Mouse (Mus musculus) liver, embryonic 14.5 days (tissue): ENCODE measurements around the gene Zfp280d.

Experiments
- CTCF ChIP-seq: IDR thresholded peaks from 2 replicates; pipeline ENCODE4 v1.5.1; 2016; ENCODE audit warnings: antibody characterized with exemption, low read depth, control low read depth
- EP300 ChIP-seq: IDR thresholded peaks from 2 replicates; pipeline ENCODE4 v1.6.1; 2016; ENCODE audit warnings: antibody characterized with exemption, low read depth

DNA sequence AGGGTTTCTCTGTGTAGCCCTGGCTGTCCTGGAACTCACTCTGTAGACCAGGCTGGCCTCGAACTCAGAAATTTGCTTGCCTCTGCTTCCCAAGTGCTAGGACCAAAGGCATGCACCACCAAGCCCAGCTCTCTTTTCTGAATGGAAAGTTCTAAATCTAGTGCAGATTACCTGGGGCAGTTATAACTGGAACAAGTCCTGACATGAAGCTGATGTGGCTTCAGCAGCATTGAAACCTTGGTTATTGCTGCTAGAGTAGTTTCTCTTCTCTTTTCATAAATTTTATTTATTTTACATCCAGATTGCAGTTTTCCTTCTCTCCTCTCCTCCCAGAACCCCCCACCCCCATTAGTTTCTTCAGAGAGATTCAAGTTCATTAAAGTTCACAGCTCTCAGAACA lies 14.4 kb downstream of the Zfp280d start:
- TF ChIP-seq CTCF (no peak), EP300 (no peak)
